Mouse (Mus musculus) heart, embryonic 16.5 days (tissue): Measurements from ENCODE around the gene Jmjd8. TPM values are rescaled to one million over a fixed set of nuclear protein-coding genes. Genes with fewer than 3 reads are reported as not detected.

Experiments
- ATAC-seq: fragments of 200-750 bp; cut with Nextera tagmentation; replicated peaks from 2 replicates; pipeline ENCODE4 v1.8.0; 2017; ENCODE audit warnings: moderate number of reproducible peaks; ENCODE audit not compliant: insufficient read depth, low FRiP score; ENCODE audit errors: extremely low read depth
- H3K27ac ChIP-seq: fragments of 300-500 bp; sonication (generic); 2 replicates; pipeline ENCODE4 v1.5.1; 2014; ENCODE audit warnings: mild to moderate bottlenecking, low read length, control low read depth, moderate library complexity
- H3K27me3 ChIP-seq: fragments of 300-500 bp; sonication (generic); 2 replicates; pipeline ENCODE4 v1.6.1; 2014; ENCODE audit warnings: low read length, mixed read lengths; ENCODE audit not compliant: control insufficient read depth, insufficient read depth
- H3K36me3 ChIP-seq: fragments of 300-500 bp; sonication (generic); 2 replicates; pipeline ENCODE4 v1.6.1; 2014; ENCODE audit not compliant: control insufficient read depth, insufficient read depth
- H3K4me1 ChIP-seq: fragments of 300-500 bp; sonication (generic); 2 replicates; pipeline ENCODE4 v1.6.1; 2014; ENCODE audit warnings: low read length, mixed read lengths; ENCODE audit not compliant: control insufficient read depth, insufficient read depth
- H3K4me2 ChIP-seq: fragments of 300-500 bp; sonication (generic); 2 replicates; pipeline ENCODE4 v1.6.1; 2014; ENCODE audit warnings: low read depth, mild to moderate bottlenecking, control low read depth, low read length
- H3K4me3 ChIP-seq: fragments of 300-500 bp; sonication (generic); 2 replicates; pipeline ENCODE4 v1.5.1; 2014; ENCODE audit warnings: mild to moderate bottlenecking, control low read depth, low read length
- H3K9ac ChIP-seq: fragments of 300-500 bp; sonication (generic); 2 replicates; pipeline ENCODE4 v1.6.1; 2014; ENCODE audit warnings: low read length, control low read depth
- H3K9me3 ChIP-seq: fragments of 300-500 bp; sonication (generic); replicated peaks from 2 replicates; pipeline ENCODE4 v1.6.1; 2016; ENCODE audit warnings: low read length; ENCODE audit not compliant: control insufficient read depth
- WGBS: fragments of 180-500 bp; shearing (Covaris S2); extraction: QIAGEN DNeasy Blood & Tissue Kit; methylation state at CpG from one replicate; pipeline ENCODE4 v1.1.7; 2014; 5-methylcytosine and 5-hydroxymethylcytosine counted together
- polyA plus RNA-seq: library from polyadenylated mRNA; unstranded; fragments of >200 nt; fragmentation: Nextera tagmentation; extraction: Ambion mirVana; gene quantifications from 2 replicates; pipeline ENCODE4 v1.2.1, GENCODE M21; 2015

The Jmjd8 gene
- polyA plus RNA-seq, 1 experiment from 2014 or later, result 35.0 TPM

- peaks cover 58% of the 10 kb centered on the region for H3K4me1 ChIP-seq
- H3K9me3 ChIP-seq, result no peaks in the 10 kb centered on the region
- H3K27me3 ChIP-seq, result no peaks in the 10 kb centered on the region
- H3K36me3 ChIP-seq, result peaks cover 26% of the 10 kb centered on the region
- peak overlapping the region; percentile 92 for H3K4me2 ChIP-seq
- peak overlapping the region; percentile 90 for H3K4me3 ChIP-seq
- no peak for ATAC-seq
- WGBS, result 88% methylated on average over 12 of the region's 12 CpGs
- peak overlapping the region; percentile 99 for H3K27ac ChIP-seq
- H3K9ac ChIP-seq, result peak overlapping the region; percentile 93
Measured at GRCm38 (mm10) chr17:25834595-25835222, 6.0 kb downstream of the Jmjd8 start.

- Histone ChIP-seq H3K36me3 (peaks cover 27% of the 10 kb centered on the region), H3K27ac (no peak overlapping the region), H3K9ac (no peak overlapping the region; the same call in 1 of the 2 replicates), H3K4me2 (no peak overlapping the region), H3K4me3 (no peak overlapping the region), H3K4me1 (peaks cover 53% of the 10 kb centered on the region), H3K27me3 (no peaks in the 10 kb centered on the region), H3K9me3 (no peaks in the 10 kb centered on the region)
- no peak for ATAC-seq
- WGBS, result 95% methylated on average over 7 of the region's 7 CpGs
Measured at GRCm38 (mm10) chr17:25835301-25835700, 6.6 kb downstream of the Jmjd8 start.

DNA sequence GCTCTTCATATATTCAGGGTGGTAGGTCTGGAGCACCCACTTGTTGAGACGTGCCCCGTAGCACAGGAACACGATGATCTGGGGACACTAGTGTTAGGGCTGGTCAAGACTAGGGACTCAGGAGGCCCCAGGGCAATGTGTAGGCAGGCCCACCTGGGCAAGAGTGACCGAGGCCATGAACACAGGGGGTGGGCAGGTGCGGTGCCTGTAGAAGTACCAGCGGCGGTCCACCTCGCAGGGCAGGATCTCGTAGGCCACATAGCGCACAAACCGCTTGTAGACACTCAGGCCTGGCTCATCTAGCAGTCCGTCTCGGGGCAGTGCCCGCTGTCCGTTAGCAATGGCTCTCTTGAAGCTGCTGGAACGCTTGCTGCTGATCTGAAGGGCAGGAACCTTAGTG is 7.1 kb downstream of the Jmjd8 start:
- Histone ChIP-seq H3K4me2 (no peak overlapping the region), H3K36me3 (peaks cover 28% of the 10 kb centered on the region), H3K9me3 (no peaks in the 10 kb centered on the region), H3K4me1 (peaks cover 49% of the 10 kb centered on the region), H3K9ac (peak overlapping the region; percentile 9; the same call in 1 of the 2 replicates), H3K4me3 (no peak overlapping the region), H3K27ac (no peak overlapping the region), H3K27me3 (no peaks in the 10 kb centered on the region)
- 93% methylated on average over 16 of the region's 16 CpGs for WGBS
- ATAC-seq, result no peak

GRCm38 (mm10) chr17:25836397-25837075 is 7.9 kb downstream of the Jmjd8 start:
- Histone ChIP-seq H3K4me2 (peak overlapping the region; percentile 77), H3K36me3 (peaks cover 28% of the 10 kb centered on the region), H3K27me3 (no peaks in the 10 kb centered on the region), H3K27ac (peak overlapping the region; percentile 66), H3K4me3 (peak overlapping the region; percentile 43), H3K9me3 (no peaks in the 10 kb centered on the region), H3K4me1 (peaks cover 41% of the 10 kb centered on the region), H3K9ac (peak overlapping the region; percentile 77)
- ATAC-seq, result no peak
- WGBS, result 23% methylated on average over 22 of the region's 23 CpGs

GRCm38 (mm10) chr17:25837076-25837410 is 8.4 kb downstream of the Jmjd8 start, which contains the start of gene Rhbdl1:
Gene Rhbdl1, minus strand, starts transcription at chr17:25837295.
- Histone ChIP-seq H3K4me1 (peaks cover 36% of the 10 kb centered on the region), H3K4me2 (peak within 1 kb of the TSS; percentile 77), H3K27me3 (no peaks in the 10 kb centered on the region), H3K9ac (peak within 1 kb of the TSS; percentile 77), H3K27ac (peak within 1 kb of the TSS; percentile 66), H3K9me3 (no peaks in the 10 kb centered on the region), H3K36me3 (peaks cover 30% of the 10 kb centered on the region), H3K4me3 (peak within 1 kb of the TSS; percentile 43)
- 0 out of 2 replicates have a peak, but pooled peaks have one; percentile 2 for ATAC-seq
- under 1% methylated on average over 21 of the region's 29 CpGs for WGBS

- H3K4me1 ChIP-seq, result peaks cover 35% of the 10 kb centered on the region
- H3K27ac ChIP-seq, result peak overlapping the region; percentile 66
- peaks cover 35% of the 10 kb centered on the region for H3K36me3 ChIP-seq
- no peaks in the 10 kb centered on the region for H3K27me3 ChIP-seq
- H3K4me3 ChIP-seq, result no peak overlapping the region
- H3K9me3 ChIP-seq, result no peaks in the 10 kb centered on the region
- no peak for ATAC-seq
- H3K9ac ChIP-seq, result no peak overlapping the region; the same call in 1 of the 2 replicates
- H3K4me2 ChIP-seq, result peak overlapping the region; percentile 77; the same call in 1 of the 2 replicates
- WGBS, result 36% methylated on average over 3 of the region's 3 CpGs
Measured at GRCm38 (mm10) chr17:25837533-25837932, 8.9 kb downstream of the Jmjd8 start.

- no peak overlapping the region for H3K27ac ChIP-seq
- H3K4me1 ChIP-seq, result peaks cover 40% of the 10 kb centered on the region
- no peak overlapping the region for H3K4me3 ChIP-seq
- no peak for ATAC-seq
- peaks cover 35% of the 10 kb centered on the region for H3K36me3 ChIP-seq
- H3K27me3 ChIP-seq, result no peaks in the 10 kb centered on the region
- H3K9ac ChIP-seq, result no peak overlapping the region
- WGBS, result 85% methylated on average over 4 of the region's 4 CpGs
- H3K9me3 ChIP-seq, result no peaks in the 10 kb centered on the region
- H3K4me2 ChIP-seq, result no peak overlapping the region
Measured at GRCm38 (mm10) chr17:25838904-25839303, 10.2 kb downstream of the Jmjd8 start.

GRCm38 (mm10) chr17:25839455-25840235 is 11.0 kb downstream of the Jmjd8 start:
- Histone ChIP-seq H3K9me3 (no peaks in the 10 kb centered on the region), H3K4me1 (peaks cover 35% of the 10 kb centered on the region), H3K9ac (no peak overlapping the region), H3K4me3 (no peak overlapping the region), H3K4me2 (no peak overlapping the region), H3K36me3 (peaks cover 35% of the 10 kb centered on the region), H3K27ac (no peak overlapping the region), H3K27me3 (no peaks in the 10 kb centered on the region)
- ATAC-seq, result no peak
- WGBS, result 81% methylated on average over 14 of the region's 14 CpGs

- peaks cover 30% of the 10 kb centered on the region for H3K4me1 ChIP-seq
- no peak for ATAC-seq
Measured at GRCm38 (mm10) chr17:25840519-25840918, 11.9 kb downstream of the Jmjd8 start.

More at GRCm38 (mm10) chr17:25840519-25840918, 11.9 kb downstream of the Jmjd8 start:
- 98% methylated on average over 6 of the region's 6 CpGs for WGBS
- no peak overlapping the region for H3K4me3 ChIP-seq
- no peaks in the 10 kb centered on the region for H3K9me3 ChIP-seq
- peaks cover 35% of the 10 kb centered on the region for H3K36me3 ChIP-seq
- no peaks in the 10 kb centered on the region for H3K27me3 ChIP-seq
- H3K27ac ChIP-seq, result no peak overlapping the region
- H3K9ac ChIP-seq, result no peak overlapping the region
- no peak overlapping the region for H3K4me2 ChIP-seq
